Mouse (Mus musculus) midbrain, embryonic 16.5 days (tissue): Measurements from ENCODE around the gene Cenpf. TPM values are rescaled to one million over a fixed set of nuclear protein-coding genes. Genes with fewer than 3 reads are reported as not detected.
"Not testable (repeated sequence)": the region's sequence is repeated elsewhere in the genome, so short reads cannot be mapped to it uniquely, and the experiment has no call there.

Experiments
- ATAC-seq: fragments of 200-750 bp; cut with Nextera tagmentation; 2 replicates; pipeline ENCODE4 v1.8.0; 2017; ENCODE audit warnings: moderate TSS enrichment
- H3K27ac ChIP-seq: fragments of 300-500 bp; sonication (generic); 2 replicates; pipeline ENCODE4 v1.5.1; 2014; ENCODE audit warnings: mild to moderate bottlenecking, low read length, mixed read lengths
- H3K27me3 ChIP-seq: fragments of 300-500 bp; sonication (generic); 2 replicates; pipeline ENCODE4 v1.6.1; 2014; ENCODE audit warnings: low read depth, low read length, mixed read lengths; ENCODE audit not compliant: control insufficient read depth, insufficient read depth
- H3K36me3 ChIP-seq: fragments of 300-500 bp; sonication (generic); 2 replicates; pipeline ENCODE4 v1.6.1; 2014; ENCODE audit warnings: mild to moderate bottlenecking, low read length, moderate library complexity, mixed read lengths; ENCODE audit not compliant: control insufficient read depth, insufficient read depth
- H3K4me1 ChIP-seq: fragments of 300-500 bp; sonication (generic); 2 replicates; pipeline ENCODE4 v1.6.1; 2014; ENCODE audit warnings: mild to moderate bottlenecking, low read length, mixed read lengths; ENCODE audit not compliant: control insufficient read depth, insufficient read depth
- H3K4me2 ChIP-seq: fragments of 300-500 bp; sonication (generic); 2 replicates; pipeline ENCODE4 v1.6.1; 2014; ENCODE audit warnings: mild to moderate bottlenecking, low read length, mixed read lengths
- H3K4me3 ChIP-seq: fragments of 300-500 bp; sonication (generic); 2 replicates; pipeline ENCODE4 v1.5.1; 2014; ENCODE audit warnings: low read depth, mild to moderate bottlenecking, low read length, moderate library complexity, mixed read lengths
- H3K9ac ChIP-seq: fragments of 300-500 bp; sonication (generic); 2 replicates; pipeline ENCODE4 v1.6.1; 2014; ENCODE audit warnings: low read depth, low read length, mixed read lengths
- H3K9me3 ChIP-seq: fragments of 300-500 bp; sonication (generic); replicated peaks from 2 replicates; pipeline ENCODE4 v1.6.1; 2014; ENCODE audit warnings: mild to moderate bottlenecking, low read length, mixed read lengths; ENCODE audit not compliant: control insufficient read depth, poor library complexity, severe bottlenecking
- WGBS: fragments of 180-500 bp; shearing (Covaris S2); extraction: QIAGEN DNeasy Blood & Tissue Kit; methylation state at CpG from one replicate; pipeline ENCODE4 v1.1.7; 2014; 5-methylcytosine and 5-hydroxymethylcytosine counted together
- polyA plus RNA-seq: library from polyadenylated mRNA; unstranded; fragments of >200 nt; fragmentation: Nextera tagmentation; extraction: Ambion mirVana; gene quantifications from 2 replicates; pipeline ENCODE4 v1.2.1, GENCODE M21; 2015

Gene Cenpf
- polyA plus RNA-seq, 1 experiment from 2014 or later, result 10.1 TPM

- Histone ChIP-seq H3K9ac (no peak overlapping the region), H3K4me1 (no peaks in the 10 kb centered on the region), H3K36me3 (no peaks in the 10 kb centered on the region), H3K4me3 (no peak overlapping the region), H3K4me2 (peak overlapping the region; percentile 31; the same call in 1 of the 2 replicates), H3K27me3 (peaks cover 3% of the 10 kb centered on the region; the same call in 1 of the 2 replicates), H3K27ac (no peak overlapping the region), H3K9me3 (no peaks in the 10 kb centered on the region)
- 2% methylated on average over 6 of the region's 6 CpGs for WGBS
- 0 out of 2 replicates have a peak, but pooled peaks have one; percentile 51 for ATAC-seq
Observed at GRCm38 (mm10) chr1:189700990-189701389, 13.1 kb upstream of the Cenpf start.

DNA sequence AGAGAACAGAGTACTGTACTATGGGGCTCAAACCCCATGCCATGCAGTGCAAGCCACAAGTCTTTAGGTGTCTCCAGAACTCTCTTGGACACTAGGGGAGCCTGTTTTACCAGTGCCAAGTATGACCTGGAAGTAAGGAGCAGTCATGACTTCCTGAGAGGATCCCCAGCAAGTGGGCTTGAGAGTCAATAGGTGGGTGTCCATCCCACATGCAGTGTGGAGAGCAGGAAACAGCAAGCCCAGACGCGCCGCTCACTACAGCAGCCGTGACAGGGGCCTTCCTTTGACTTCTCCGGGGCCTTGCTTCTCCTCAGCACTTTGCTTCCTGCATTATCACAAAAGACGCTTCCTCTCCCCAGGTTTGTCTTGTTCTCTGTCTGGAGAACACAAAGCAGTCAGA, 12.3 kb upstream of the Cenpf start:
- no peak overlapping the region for H3K4me2 ChIP-seq
- H3K9ac ChIP-seq, result no peak overlapping the region
- peaks cover 3% of the 10 kb centered on the region; the same call in 1 of the 2 replicates for H3K27me3 ChIP-seq
- H3K4me3 ChIP-seq, result no peak overlapping the region
- ATAC-seq, result no peak
- 80% methylated on average over 6 of the region's 6 CpGs for WGBS
- H3K9me3 ChIP-seq, result no peaks in the 10 kb centered on the region
- H3K27ac ChIP-seq, result no peak overlapping the region
- H3K36me3 ChIP-seq, result no peaks in the 10 kb centered on the region
- no peaks in the 10 kb centered on the region for H3K4me1 ChIP-seq

GRCm38 (mm10) chr1:189698416-189698815, 10.5 kb upstream of the Cenpf start:
- Histone ChIP-seq H3K4me2 (no peak overlapping the region), H3K36me3 (no peaks in the 10 kb centered on the region), H3K27ac (no peak overlapping the region), H3K4me3 (no peak overlapping the region), H3K9me3 (no peaks in the 10 kb centered on the region), H3K4me1 (no peaks in the 10 kb centered on the region), H3K9ac (no peak overlapping the region), H3K27me3 (peaks cover 3% of the 10 kb centered on the region; the same call in 1 of the 2 replicates)
- 69% methylated on average over 4 of the region's 4 CpGs for WGBS
- no peak for ATAC-seq

DNA sequence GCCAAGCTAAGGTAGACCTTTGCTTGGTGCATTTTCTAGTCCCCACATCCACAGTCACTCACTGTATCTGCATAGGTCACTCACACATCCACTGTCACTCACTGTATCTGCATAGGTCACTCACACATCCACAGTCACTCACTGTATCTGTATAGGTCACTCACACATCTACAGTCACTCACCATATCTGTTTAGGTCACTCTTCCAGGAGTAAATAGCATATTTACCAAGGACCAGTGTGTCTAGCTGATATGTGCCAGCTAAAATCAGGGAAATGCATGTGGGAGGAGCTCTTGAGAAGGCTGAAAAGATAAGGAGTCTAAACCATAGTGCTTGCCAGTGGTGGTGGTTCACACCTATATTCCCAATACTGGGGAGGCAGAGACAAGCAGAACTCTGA, 7.4 kb upstream of the Cenpf start:
- Histone ChIP-seq H3K27ac (no peak overlapping the region), H3K27me3 (peaks cover 2% of the 10 kb centered on the region; the same call in 1 of the 2 replicates), H3K9ac (no peak overlapping the region), H3K4me1 (no peaks in the 10 kb centered on the region), H3K4me3 (no peak overlapping the region), H3K9me3 (no peaks in the 10 kb centered on the region), H3K4me2 (no peak overlapping the region), H3K36me3 (no peaks in the 10 kb centered on the region)
- ATAC-seq, result no peak

GRCm38 (mm10) chr1:189694391-189694790, 6.5 kb upstream of the Cenpf start:
- ATAC-seq, result no peak
- Histone ChIP-seq H3K27me3 (no peaks in the 10 kb centered on the region), H3K4me3 (no peak overlapping the region), H3K36me3 (no peaks in the 10 kb centered on the region), H3K27ac (no peak overlapping the region), H3K9ac (no peak overlapping the region), H3K9me3 (no peaks in the 10 kb centered on the region), H3K4me2 (no peak overlapping the region), H3K4me1 (no peaks in the 10 kb centered on the region)
- 94% methylated on average over 2 of the region's 2 CpGs for WGBS

DNA sequence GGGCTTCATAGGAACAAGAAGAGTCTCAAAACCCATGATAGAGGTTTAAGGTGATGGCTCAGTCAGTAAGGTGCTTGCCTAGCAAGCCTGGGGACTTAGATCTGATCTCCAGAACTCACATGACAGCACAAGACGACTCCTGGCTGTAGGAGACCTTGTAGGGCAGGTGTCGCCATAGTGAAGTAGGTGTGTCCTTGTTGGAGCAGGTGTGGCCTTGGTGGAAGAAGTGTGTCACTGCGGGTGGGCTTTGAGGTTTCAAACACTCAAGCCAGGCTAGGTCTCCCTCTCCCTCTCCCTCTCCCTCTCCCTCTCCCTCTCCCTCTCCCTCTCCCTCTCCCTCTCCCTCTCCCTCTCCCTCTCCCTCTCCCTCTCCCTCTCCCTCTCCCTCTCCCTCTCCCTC, 4.6 kb upstream of the Cenpf start:
- not testable (repeated sequence) for H3K4me1 ChIP-seq, ATAC-seq, H3K4me3 ChIP-seq, H3K9me3 ChIP-seq, H3K36me3 ChIP-seq, H3K27me3 ChIP-seq, H3K9ac ChIP-seq, H3K4me2 ChIP-seq, H3K27ac ChIP-seq
- WGBS, result 52% methylated on average over 3 of the region's 3 CpGs

DNA sequence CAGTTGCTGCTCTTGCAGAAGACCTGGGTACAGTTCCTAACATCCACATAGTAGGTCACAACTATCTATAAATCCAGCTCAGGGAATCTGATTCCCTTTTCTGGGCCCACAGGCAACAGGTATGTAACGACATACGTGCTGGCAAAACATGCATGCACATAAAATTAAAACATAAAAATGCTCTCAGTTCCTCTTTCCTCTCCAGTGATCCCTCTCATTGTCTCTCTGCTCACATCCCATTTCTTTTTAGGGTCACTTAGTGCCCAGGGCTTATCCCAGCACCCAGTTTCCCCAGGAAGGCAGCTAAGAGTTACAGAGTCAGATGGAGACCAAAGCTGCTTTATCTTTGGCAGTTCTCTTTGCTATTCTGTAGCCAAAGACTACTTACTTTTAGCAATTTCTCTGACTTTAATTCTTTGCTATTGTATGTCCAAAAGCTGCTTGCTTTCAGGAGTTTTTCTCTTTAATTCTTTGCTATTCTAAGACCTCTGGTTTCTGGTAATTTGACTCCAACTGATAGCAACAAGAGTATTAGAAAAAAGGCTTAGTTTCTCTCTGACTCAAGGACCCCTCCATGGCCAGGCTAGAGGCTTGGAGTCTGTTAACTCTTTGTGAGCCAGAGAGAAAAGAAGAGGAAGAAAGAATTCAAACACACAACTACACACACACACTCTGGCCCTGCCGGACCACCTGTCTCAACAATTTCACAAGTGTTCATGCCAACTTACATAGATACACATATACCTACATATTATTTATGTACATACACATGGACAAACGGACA, 1.4 kb upstream of the Cenpf start:
- WGBS, result 16% methylated on average over 4 of the region's 4 CpGs
- no peak overlapping the region for H3K27ac ChIP-seq
- no peak for ATAC-seq
- no peaks in the 10 kb centered on the region for H3K36me3 ChIP-seq
- H3K4me1 ChIP-seq, result peaks cover 11% of the 10 kb centered on the region
- H3K4me2 ChIP-seq, result peak overlapping the region; percentile 77; the same call in 1 of the 2 replicates
- H3K27me3 ChIP-seq, result no peaks in the 10 kb centered on the region
- no peak overlapping the region for H3K9ac ChIP-seq
- H3K9me3 ChIP-seq, result no peaks in the 10 kb centered on the region
- H3K4me3 ChIP-seq, result no peak overlapping the region

DNA sequence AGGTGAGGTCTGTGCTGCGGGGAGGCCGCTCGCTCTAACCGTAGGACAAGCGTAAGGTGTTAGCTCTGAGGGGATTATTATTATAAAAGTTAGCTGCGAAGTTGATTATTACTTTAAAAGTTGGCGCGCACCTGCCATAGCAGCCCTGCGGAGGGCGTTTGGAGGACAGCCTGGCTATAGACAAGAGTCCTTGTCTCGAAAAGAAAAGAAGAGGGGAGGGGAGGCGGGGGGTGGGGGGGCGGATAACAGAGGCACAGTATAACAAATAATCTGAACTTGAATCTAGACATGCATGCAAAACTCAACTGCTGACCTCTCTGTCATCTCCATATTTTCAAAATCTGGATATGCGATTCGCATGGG, 483 bp upstream of the Cenpf start:
- ATAC-seq, result no peak
- no peaks in the 10 kb centered on the region for H3K36me3 ChIP-seq
- H3K27ac ChIP-seq, result no peak overlapping the region
- H3K9me3 ChIP-seq, result no peaks in the 10 kb centered on the region
- H3K4me1 ChIP-seq, result peaks cover 11% of the 10 kb centered on the region
- no peaks in the 10 kb centered on the region for H3K27me3 ChIP-seq
- H3K4me3 ChIP-seq, result peak overlapping the region; percentile 57
- H3K4me2 ChIP-seq, result peak overlapping the region; percentile 77
- H3K9ac ChIP-seq, result peak overlapping the region; percentile 47; the same call in 1 of the 2 replicates
- under 1% methylated on average over 15 of the region's 15 CpGs for WGBS

DNA sequence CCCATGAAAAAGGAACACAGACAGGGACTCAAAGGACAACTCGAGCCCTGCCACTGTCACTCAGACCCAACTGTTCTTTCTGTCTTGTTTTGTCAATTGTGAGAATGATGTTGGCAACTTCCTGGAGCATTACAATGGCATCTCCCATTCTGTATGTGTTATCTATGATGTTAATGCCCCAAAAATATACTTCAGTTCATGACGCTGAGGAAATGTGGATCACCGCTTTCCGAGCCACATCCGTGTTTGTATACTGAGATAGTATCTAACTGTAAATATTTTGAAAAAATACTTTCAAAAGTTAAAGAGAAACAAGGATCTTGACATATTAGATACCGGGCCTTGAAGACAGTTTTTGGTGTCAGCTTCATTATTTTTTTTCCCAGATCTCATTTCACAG, 1.9 kb downstream of the Cenpf start:
- no peak overlapping the region for H3K27ac ChIP-seq
- no peak for ATAC-seq
- WGBS, result 88% methylated on average over 6 of the region's 6 CpGs
- no peak overlapping the region for H3K9ac ChIP-seq
- H3K9me3 ChIP-seq, result no peaks in the 10 kb centered on the region
- peaks cover 11% of the 10 kb centered on the region for H3K4me1 ChIP-seq
- no peak overlapping the region for H3K4me3 ChIP-seq
- H3K36me3 ChIP-seq, result no peaks in the 10 kb centered on the region
- H3K27me3 ChIP-seq, result no peaks in the 10 kb centered on the region
- H3K4me2 ChIP-seq, result no peak overlapping the region
